Mouse (Mus musculus) MEL (cell line): Measurements from ENCODE around the gene Pip5kl1. TPM values are rescaled to one million over a fixed set of nuclear protein-coding genes. Genes with fewer than 3 reads are reported as not detected.

Source experiments
- DNase-seq: peaks from one replicate; pipeline ENCODE4 v3.0.0; 2011; ENCODE audit warnings: low read depth, low spot score
- H3K27ac ChIP-seq: 2 replicates; pipeline ENCODE4 v1.5.1; 2012; ENCODE audit warnings: low read depth, mild to moderate bottlenecking, control low read depth, low read length, moderate library complexity; ENCODE audit not compliant: control insufficient read depth
- H3K27me3 ChIP-seq, 2 experiments: fragments of 150-350 bp in 1 of 2; sonication (generic) in 1 of 2; 2 replicates each; pipeline ENCODE4 v1.6.1; 2012; ENCODE audit warnings: low read length in 2 of 2, mild to moderate bottlenecking in 2 of 2, improper control_type of control experiment in 1 of 2, moderate library complexity in 1 of 2; ENCODE audit not compliant: insufficient read depth in 2 of 2, control insufficient read depth in 1 of 2
- H3K36me3 ChIP-seq, 2 experiments: 2 replicates each; pipeline ENCODE4 v1.6.1; 2012 to 2014; ENCODE audit warnings: low read length in 2 of 2, improper control_type of control experiment in 1 of 2, inconsistent platforms in 1 of 2, mild to moderate bottlenecking in 1 of 2; ENCODE audit not compliant: insufficient read depth in 2 of 2, control insufficient read depth in 1 of 2
- H3K4me1 ChIP-seq, 2 experiments: fragments of 150-350 bp in 1 of 2; sonication (generic) in 1 of 2; 2 replicates each; pipeline ENCODE4 v1.6.1; 2012; ENCODE audit warnings: low read length in 2 of 2, improper control_type of control experiment in 1 of 2, mild to moderate bottlenecking in 1 of 2; ENCODE audit not compliant: insufficient read depth in 2 of 2, control insufficient read depth in 1 of 2
- H3K4me3 ChIP-seq, 2 experiments: fragments of 150-350 bp in 1 of 2; sonication (generic) in 1 of 2; 2 replicates each; pipeline ENCODE4 v1.5.1; 2012; ENCODE audit warnings: low read depth in 2 of 2, low read length in 2 of 2, mild to moderate bottlenecking in 2 of 2, moderate library complexity in 2 of 2, control low read depth in 1 of 2, improper control_type of control experiment in 1 of 2; ENCODE audit not compliant: control insufficient read depth in 1 of 2, insufficient read depth in 1 of 2
- H3K79me2 ChIP-seq: 2 replicates; pipeline ENCODE4 v1.6.1; 2012; ENCODE audit warnings: mild to moderate bottlenecking, low read length, moderate library complexity; ENCODE audit not compliant: control insufficient read depth, poor library complexity, insufficient read depth
- H3K9ac ChIP-seq: 2 replicates; pipeline ENCODE4 v1.6.1; 2012; ENCODE audit warnings: low read depth, mild to moderate bottlenecking, control low read depth, low read length, moderate library complexity; ENCODE audit not compliant: control insufficient read depth, poor library complexity, severe bottlenecking
- H3K9me3 ChIP-seq: fragments of 150-350 bp; sonication (generic); replicated peaks from 2 replicates; pipeline ENCODE4 v1.6.1; 2012; ENCODE audit warnings: mild to moderate bottlenecking, low read length, improper control_type of control experiment, moderate library complexity; ENCODE audit not compliant: insufficient read depth
- CHD2 ChIP-seq: IDR thresholded peaks from 2 replicates; pipeline ENCODE4 v1.6.1; 2011; ENCODE audit warnings: low read length, improper control_type of control experiment
- CTCF ChIP-seq, 3 experiments: IDR thresholded peaks in 2 of 3; conservative IDR thresholded peaks in 1 of 3; 2 replicates each; pipeline ENCODE4 v1.5.1; 2011 to 2012; ENCODE audit warnings: low read length in 3 of 3, low read depth in 2 of 3, mild to moderate bottlenecking in 2 of 3, improper control_type of control experiment in 1 of 3, inconsistent platforms in 1 of 3, mixed read lengths in 1 of 3, moderate library complexity in 1 of 3; ENCODE audit not compliant: control insufficient read depth in 1 of 3, insufficient read depth in 1 of 3, poor library complexity in 1 of 3, severe bottlenecking in 1 of 3
- E2F4 ChIP-seq: IDR thresholded peaks from 2 replicates; pipeline ENCODE4 v1.6.1; 2011; ENCODE audit warnings: low read depth, low read length, improper control_type of control experiment, borderline replicate concordance
- ETS1 ChIP-seq: IDR thresholded peaks from 2 replicates; pipeline ENCODE4 v1.6.1; 2012; ENCODE audit warnings: low read depth, mild to moderate bottlenecking, inconsistent platforms, low read length, improper control_type of control experiment, moderate library complexity
- GABPA ChIP-seq: IDR thresholded peaks from 2 replicates; pipeline ENCODE4 v1.6.1; 2012; ENCODE audit warnings: low read depth, mild to moderate bottlenecking, inconsistent platforms, low read length, improper control_type of control experiment, moderate library complexity
- KAT2A ChIP-seq: conservative IDR thresholded peaks from 2 replicates; pipeline ENCODE4 v1.6.1; 2012; ENCODE audit warnings: low read depth, low read length, improper control_type of control experiment, inconsistent platforms
- MAX ChIP-seq: IDR thresholded peaks from 2 replicates; pipeline ENCODE4 v1.6.1; 2011; ENCODE audit warnings: low read length, improper control_type of control experiment
- MAZ ChIP-seq: IDR thresholded peaks from 2 replicates; pipeline ENCODE4 v1.6.1; 2012; ENCODE audit warnings: low read depth, mild to moderate bottlenecking, inconsistent platforms, low read length, improper control_type of control experiment
- MEF2A ChIP-seq: IDR thresholded peaks from 2 replicates; pipeline ENCODE4 v1.6.1; 2014; ENCODE audit warnings: low read depth, mild to moderate bottlenecking, inconsistent platforms, low read length, improper control_type of control experiment; ENCODE audit not compliant: poor library complexity, insufficient replicate concordance, severe bottlenecking; ENCODE audit errors: extremely low read depth
- MXI1 ChIP-seq: IDR thresholded peaks from 2 replicates; pipeline ENCODE4 v1.6.1; 2011; ENCODE audit warnings: mild to moderate bottlenecking, low read depth, low read length, improper control_type of control experiment
- POLR2A ChIP-seq, 2 experiments: IDR thresholded peaks; 2 replicates each; pipeline ENCODE4 v1.6.1; 2011 to 2012; ENCODE audit warnings: low read length in 2 of 2, mild to moderate bottlenecking in 2 of 2, control low read depth in 1 of 2, improper control_type of control experiment in 1 of 2, low read depth in 1 of 2, moderate library complexity in 1 of 2; ENCODE audit not compliant: control insufficient read depth in 1 of 2, insufficient read depth in 1 of 2, poor library complexity in 1 of 2
- POLR2AphosphoS5 ChIP-seq: IDR thresholded peaks from 2 replicates; pipeline ENCODE4 v1.6.1; 2012; ENCODE audit warnings: low read depth, borderline replicate concordance, mild to moderate bottlenecking, inconsistent platforms, low read length, moderate library complexity, mixed read lengths
- RAD21 ChIP-seq: IDR thresholded peaks from 2 replicates; pipeline ENCODE4 v1.6.1; 2011; ENCODE audit warnings: mild to moderate bottlenecking, low read depth, low read length, improper control_type of control experiment
- UBTF ChIP-seq: IDR thresholded peaks from 2 replicates; pipeline ENCODE4 v1.6.1; 2012; ENCODE audit warnings: low read depth, mild to moderate bottlenecking, inconsistent platforms, low read length, improper control_type of control experiment, moderate library complexity, borderline replicate concordance; ENCODE audit not compliant: insufficient read depth
- USF1 ChIP-seq: IDR thresholded peaks from 2 replicates; pipeline ENCODE4 v1.6.1; 2014; ENCODE audit warnings: low read depth, mild to moderate bottlenecking, inconsistent platforms, low read length, improper control_type of control experiment, moderate library complexity
- USF2 ChIP-seq, 2 experiments: IDR thresholded peaks; 2 replicates each; pipeline ENCODE4 v1.6.1; 2011 to 2012; ENCODE audit warnings: improper control_type of control experiment in 2 of 2, low read length in 2 of 2, borderline replicate concordance in 1 of 2, inconsistent platforms in 1 of 2, low read depth in 1 of 2, mild to moderate bottlenecking in 1 of 2; ENCODE audit not compliant: insufficient read depth in 1 of 2
- ZC3H11A ChIP-seq: IDR thresholded peaks from 2 replicates; pipeline ENCODE4 v1.6.1; 2012; ENCODE audit warnings: low read depth, mild to moderate bottlenecking, inconsistent platforms, low read length, improper control_type of control experiment
- ZKSCAN1 ChIP-seq: IDR thresholded peaks from 2 replicates; pipeline ENCODE4 v1.6.1; 2012; ENCODE audit warnings: low read depth, mild to moderate bottlenecking, inconsistent platforms, low read length, improper control_type of control experiment, moderate library complexity
- ZNF384 ChIP-seq: IDR thresholded peaks from 2 replicates; pipeline ENCODE4 v1.6.1; 2012; ENCODE audit warnings: low read depth, mild to moderate bottlenecking, inconsistent platforms, low read length, improper control_type of control experiment
- polyA plus RNA-seq, 2 experiments: library from polyadenylated mRNA; stranded (reverse) in 1 of 2; unstranded in 1 of 2; fragments of >175 nt in 1 of 2; fragments of >200 nt in 1 of 2; gene quantifications; 2 replicates each; pipeline versions ENCODE4 v1.2.1 to v1.2.4; 2012; ENCODE audit warnings: low replicate concordance in 2 of 2, low read depth in 1 of 2; ENCODE audit not compliant: insufficient read length in 2 of 2, insufficient read depth in 1 of 2, missing spikeins in 1 of 2
- total RNA-seq: library from RNA; depleted of rRNA; stranded (reverse); fragments of 300-350 nt; gene quantifications from 2 replicates; pipeline ENCODE4 v1.2.3, GENCODE M21; 2012

Pip5kl1 gene
- total and polyA plus RNA-seq, 3 experiments, result 0.22 to 0.58 TPM; not detected in 1

- Histone ChIP-seq H3K27me3 (no peaks in the 10 kb centered on the region), H3K9me3 (no peaks in the 10 kb centered on the region), H3K36me3 (no peaks in the 10 kb centered on the region), H3K79me2 (no peaks in the 10 kb centered on the region), H3K9ac (no peak overlapping the region), H3K4me3 (no peak overlapping the region), H3K4me1 (no peaks in the 10 kb centered on the region), H3K27ac (no peak overlapping the region)
- TF ChIP-seq KAT2A (no peak), UBTF (no peak), USF1 (no peak), ZC3H11A (no peak), RAD21 (no peak), ZKSCAN1 (no peak), ETS1 (no peak), MXI1 (no peak), GABPA (no peak), E2F4 (no peak), POLR2A (IDR thresholded peaks at IDR 0.05; ENCODE audit: control insufficient read depth in 1 of 2, insufficient read depth in 1 of 2, low read depth in 1 of 2, low read length in 2 of 2, poor library complexity in 1 of 2) (no peak), MAZ (no peak), MEF2A (no peak), USF2 (IDR thresholded peaks at IDR 0.05; ENCODE audit: borderline replicate concordance in 1 of 2, insufficient read depth in 1 of 2, low read depth in 1 of 2, low read length in 2 of 2) (no peak), CHD2 (no peak), ZNF384 (no peak), POLR2AphosphoS5 (no peak), MAX (no peak)
- DNase-seq, result no peak
These were observed 55.4 kb downstream of the Pip5kl1 start for GRCm38 (mm10) chr2:32630036-32630435.

GRCm38 (mm10) chr2:32631046-32631445 lies 56.4 kb downstream of the Pip5kl1 start:
- Histone ChIP-seq H3K79me2 (no peaks in the 10 kb centered on the region), H3K36me3 (no peaks in the 10 kb centered on the region), H3K27ac (no peak overlapping the region), H3K9me3 (no peaks in the 10 kb centered on the region), H3K9ac (no peak overlapping the region), H3K4me3 (no peak overlapping the region), H3K4me1 (no peaks in the 10 kb centered on the region), H3K27me3 (no peaks in the 10 kb centered on the region)
- DNase-seq, result no peak
- no peak for TF ChIP-seq MAZ
- TF ChIP-seq CTCF (IDR thresholded peaks at IDR 0.05 in 2 of 3, conservative IDR thresholded peaks at IDR 0.05 in 1 of 3; ENCODE audit: control insufficient read depth in 1 of 3, insufficient read depth in 1 of 3, low read depth in 2 of 3, low read length in 3 of 3, poor library complexity in 1 of 3, severe bottlenecking in 1 of 3), result no peak
- no peak for TF ChIP-seq E2F4
